Mouse (Mus musculus): ENCODE data around the gene Srpk3. TPM values are rescaled to one million over a fixed set of nuclear protein-coding genes. Genes with fewer than 3 reads are reported as not detected.

Srpk3 gene
- polyA plus RNA-seq, 1 experiment from 2014 or later = 1.9 TPM

DNA sequence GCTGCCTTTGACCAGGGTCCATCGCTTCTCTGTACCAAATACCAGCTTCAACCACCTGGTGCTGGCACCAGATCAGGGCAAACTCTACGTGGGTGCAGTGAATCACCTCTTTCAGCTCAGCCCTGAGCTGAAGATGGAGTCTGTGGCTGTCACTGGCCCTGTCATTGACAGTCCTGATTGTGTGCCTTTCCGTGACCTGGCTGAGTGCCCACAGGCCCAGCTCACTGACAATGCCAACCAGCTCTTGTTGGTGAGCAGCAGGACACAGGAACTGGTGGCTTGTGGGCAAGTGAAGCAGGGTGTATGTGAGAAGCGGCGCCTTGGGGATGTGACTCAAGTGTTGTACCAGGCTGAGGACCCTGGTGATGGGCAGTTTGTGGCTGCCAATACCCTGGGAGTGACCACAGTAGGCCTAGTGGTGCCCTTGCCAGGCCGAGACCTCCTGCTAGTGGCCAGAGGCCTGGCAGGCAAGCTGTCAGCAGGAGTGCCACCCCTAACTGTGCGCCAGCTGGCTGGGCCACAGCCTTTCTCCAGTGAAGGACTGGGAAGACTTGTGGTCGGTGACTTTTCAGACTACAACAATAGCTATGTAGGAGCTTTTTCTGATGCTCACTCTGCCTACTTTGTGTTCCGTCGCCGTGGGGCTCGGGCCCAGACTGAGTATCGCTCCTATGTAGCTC is 15.5 kb upstream of the Srpk3 start:
- Histone ChIP-seq H3K36me3 (ENCODE audit: control insufficient read depth, insufficient read depth, low read length) (no peaks in the 10 kb centered on the region), H3K27ac (ENCODE audit: low read depth, low read length) (no peak overlapping the region), H3K4me1 (ENCODE audit: control insufficient read depth, insufficient read depth, low read depth, low read length) (no peaks in the 10 kb centered on the region), H3K4me3 (ENCODE audit: low read length) (no peak overlapping the region), H3K9ac (ENCODE audit: low read depth, low read length) (no peak overlapping the region), H3K4me2 (ENCODE audit: low read length) (no peak overlapping the region), H3K9me3 (ENCODE audit: control insufficient read depth, low read length) (no peaks in the 10 kb centered on the region), H3K27me3 (replicated peaks; ENCODE audit: control insufficient read depth, insufficient read depth, low read length) (no peaks in the 10 kb centered on the region)
- peak; percentile 61; the same call in 1 of the 2 replicates for ATAC-seq
- WGBS = 81% methylated on average over 13 of the region's 13 CpGs

DNA sequence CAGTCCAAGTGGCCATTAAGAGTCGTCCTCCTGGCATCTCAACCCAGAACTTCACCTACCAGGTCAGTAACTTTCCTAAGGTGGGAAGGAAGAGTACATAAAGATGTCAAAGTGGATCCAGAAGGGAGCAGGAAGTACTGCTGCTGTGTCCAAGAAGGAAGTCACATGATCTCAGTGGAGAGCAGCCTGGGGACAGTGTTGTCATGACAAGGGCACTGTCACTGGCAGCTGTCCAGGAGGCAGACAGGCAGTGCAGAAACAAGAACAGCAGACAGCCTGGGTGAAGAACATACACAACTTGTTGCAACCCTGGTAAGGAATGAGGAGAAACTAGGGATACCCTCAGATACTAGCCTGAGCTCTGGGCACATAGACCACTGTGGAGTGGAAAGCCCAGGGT is 8.9 kb upstream of the Srpk3 start:
- no peaks in the 10 kb centered on the region for H3K36me3 ChIP-seq (ENCODE audit: control insufficient read depth, insufficient read depth, low read length)
- WGBS = 76% methylated on average over 1 of the region's 1 CpGs
- H3K4me3 ChIP-seq (ENCODE audit: low read length) = no peak overlapping the region
- H3K27me3 ChIP-seq (replicated peaks; ENCODE audit: control insufficient read depth, insufficient read depth, low read length) = no peaks in the 10 kb centered on the region
- H3K4me2 ChIP-seq (ENCODE audit: low read length) = no peak overlapping the region
- H3K27ac ChIP-seq (ENCODE audit: low read depth, low read length) = no peak overlapping the region
- H3K9me3 ChIP-seq (ENCODE audit: control insufficient read depth, low read length) = no peaks in the 10 kb centered on the region
- H3K4me1 ChIP-seq (ENCODE audit: control insufficient read depth, insufficient read depth, low read depth, low read length) = no peaks in the 10 kb centered on the region
- no peak overlapping the region for H3K9ac ChIP-seq (ENCODE audit: low read depth, low read length)
- 0 out of 2 replicates have a peak, but pooled peaks have one; percentile 54 for ATAC-seq

DNA sequence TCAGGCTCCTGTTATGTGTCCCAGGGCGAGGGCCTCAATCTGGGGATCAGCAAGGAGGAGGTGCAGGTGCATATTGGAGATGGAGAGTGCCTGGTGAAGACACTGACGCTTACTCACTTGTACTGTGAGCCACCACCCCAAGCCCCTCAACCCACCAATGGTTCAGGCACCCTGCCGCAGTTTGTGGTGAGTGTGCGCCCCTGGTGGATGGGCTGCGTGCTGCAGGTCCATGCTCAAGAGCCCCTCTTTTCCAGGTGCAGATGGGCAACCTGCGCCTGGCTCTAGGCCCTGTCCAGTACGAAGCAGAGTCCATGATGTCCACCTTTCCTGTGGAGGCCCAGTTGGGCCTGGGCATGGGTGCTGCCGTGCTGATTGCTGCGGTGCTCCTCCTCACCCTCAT is 6.9 kb upstream of the Srpk3 start:
- ATAC-seq = no peak
- Histone ChIP-seq H3K9ac (ENCODE audit: low read depth, low read length) (no peak overlapping the region), H3K36me3 (ENCODE audit: control insufficient read depth, insufficient read depth, low read length) (no peaks in the 10 kb centered on the region), H3K4me3 (ENCODE audit: low read length) (no peak overlapping the region), H3K4me1 (ENCODE audit: control insufficient read depth, insufficient read depth, low read depth, low read length) (no peaks in the 10 kb centered on the region), H3K27ac (ENCODE audit: low read depth, low read length) (no peak overlapping the region), H3K4me2 (ENCODE audit: low read length) (no peak overlapping the region), H3K27me3 (replicated peaks; ENCODE audit: control insufficient read depth, insufficient read depth, low read length) (no peaks in the 10 kb centered on the region), H3K9me3 (ENCODE audit: control insufficient read depth, low read length) (no peaks in the 10 kb centered on the region)
- WGBS = 67% methylated on average over 6 of the region's 9 CpGs

DNA sequence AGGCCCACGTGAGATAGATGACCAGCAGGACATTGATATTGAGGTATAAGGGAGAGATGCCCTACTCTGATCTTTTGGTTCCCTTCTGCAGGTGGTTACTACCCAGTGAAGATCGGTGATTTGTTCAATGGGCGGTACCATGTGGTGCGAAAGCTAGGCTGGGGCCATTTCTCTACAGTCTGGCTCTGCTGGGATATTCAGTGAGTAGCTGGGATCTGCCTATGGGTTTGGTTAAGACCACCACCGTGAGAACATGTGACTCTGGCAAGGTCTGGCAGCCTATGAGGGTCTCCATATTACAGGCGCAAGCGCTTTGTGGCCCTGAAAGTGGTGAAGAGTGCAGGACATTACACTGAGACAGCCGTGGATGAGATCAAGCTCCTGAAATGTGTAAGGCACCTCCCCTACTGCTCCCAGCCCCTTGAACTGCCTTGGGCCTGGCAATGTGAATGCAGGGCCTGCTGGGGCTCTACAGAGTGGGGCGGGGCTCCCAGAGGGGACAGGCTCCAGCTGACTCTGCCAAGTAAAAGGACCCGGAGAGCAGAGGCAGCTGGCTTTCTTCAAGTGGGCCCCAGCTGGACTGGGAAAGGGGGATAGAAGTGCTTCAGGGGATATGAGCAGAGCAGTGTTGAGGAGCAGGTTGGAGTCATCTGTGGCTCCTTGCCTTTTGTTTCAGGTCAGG is 738 bp downstream of the Srpk3 start:
- H3K36me3 ChIP-seq (ENCODE audit: control insufficient read depth, insufficient read depth, low read length) = peaks cover 8% of the 10 kb centered on the region; the same call in 1 of the 2 replicates
- 71% methylated on average over 10 of the region's 10 CpGs for WGBS
- H3K9ac ChIP-seq (ENCODE audit: low read depth, low read length) = no peak overlapping the region; the same call in 1 of the 2 replicates
- H3K27ac ChIP-seq (ENCODE audit: low read depth, low read length) = no peak overlapping the region
- no peaks in the 10 kb centered on the region for H3K27me3 ChIP-seq (replicated peaks; ENCODE audit: control insufficient read depth, insufficient read depth, low read length)
- no peak overlapping the region for H3K4me2 ChIP-seq (ENCODE audit: low read length)
- peak; percentile 21; the same call in 1 of the 2 replicates for ATAC-seq
- no peaks in the 10 kb centered on the region for H3K4me1 ChIP-seq (ENCODE audit: control insufficient read depth, insufficient read depth, low read depth, low read length)
- no peaks in the 10 kb centered on the region for H3K9me3 ChIP-seq (ENCODE audit: control insufficient read depth, low read length)
- no peak overlapping the region for H3K4me3 ChIP-seq (ENCODE audit: low read length)

GRCm38 (mm10) chrX:73782227-73782626 is 8.0 kb downstream of the Srpk3 start:
- Histone ChIP-seq H3K27ac (ENCODE audit: low read depth, low read length) (no peak overlapping the region), H3K36me3 (ENCODE audit: control insufficient read depth, insufficient read depth, low read length) (peaks cover 16% of the 10 kb centered on the region), H3K9ac (ENCODE audit: low read depth, low read length) (no peak overlapping the region), H3K9me3 (ENCODE audit: control insufficient read depth, low read length) (no peaks in the 10 kb centered on the region), H3K4me3 (ENCODE audit: low read length) (no peak overlapping the region), H3K4me1 (ENCODE audit: control insufficient read depth, insufficient read depth, low read depth, low read length) (peaks cover 12% of the 10 kb centered on the region), H3K4me2 (ENCODE audit: low read length) (no peak overlapping the region), H3K27me3 (replicated peaks; ENCODE audit: control insufficient read depth, insufficient read depth, low read length) (no peaks in the 10 kb centered on the region)
- WGBS = 81% methylated on average over 3 of the region's 3 CpGs
- ATAC-seq = no peak

DNA sequence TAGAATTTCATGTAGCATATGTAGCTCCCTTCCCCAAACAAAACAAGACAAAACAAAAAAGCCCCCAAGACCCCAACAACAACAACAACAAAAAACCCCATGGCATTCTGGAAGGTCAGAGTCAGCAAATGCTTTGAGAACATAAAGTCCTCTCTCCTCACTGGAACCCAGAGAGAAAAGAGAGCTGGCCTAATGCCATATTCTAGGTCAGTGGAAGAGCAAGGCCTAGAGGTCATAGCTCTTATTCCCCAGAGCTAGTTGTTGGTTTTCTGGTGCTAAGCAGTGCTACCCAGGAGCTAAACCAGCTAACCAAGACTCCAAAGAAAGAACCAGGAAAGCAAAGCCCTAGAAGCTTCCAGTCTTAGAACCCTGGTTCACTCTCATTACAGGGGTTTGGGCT is 11.5 kb downstream of the Srpk3 start:
- Histone ChIP-seq H3K27ac (ENCODE audit: low read depth, low read length) (no peak overlapping the region; the same call in 1 of the 2 replicates), H3K4me2 (ENCODE audit: low read length) (peak overlapping the region; percentile 70)
- ATAC-seq = no peak

GRCm38 (mm10) chrX:73786364-73787224 is 12.4 kb downstream of the Srpk3 start, which contains the start of the genes Idh3g and Ssr4:
Gene Idh3g, minus strand, starts transcription at chrX:73786897.
Gene Ssr4, plus strand, starts transcription at chrX:73787028.
- H3K27ac ChIP-seq (ENCODE audit: low read depth, low read length) = peak within 1 kb of the TSS; percentile 88
- H3K9ac ChIP-seq (ENCODE audit: low read depth, low read length) = peak within 1 kb of the TSS; percentile 73
- peak within 1 kb of the TSS; percentile 58 for H3K4me3 ChIP-seq (ENCODE audit: low read length)
- H3K27me3 ChIP-seq (replicated peaks; ENCODE audit: control insufficient read depth, insufficient read depth, low read length) = no peaks in the 10 kb centered on the region
- no peaks in the 10 kb centered on the region for H3K9me3 ChIP-seq (ENCODE audit: control insufficient read depth, low read length)
- peak within 1 kb of the TSS; percentile 70 for H3K4me2 ChIP-seq (ENCODE audit: low read length)
- 0 out of 2 replicates have a peak, but pooled peaks cover 2% of the 10 kb centered on the region for H3K36me3 ChIP-seq (ENCODE audit: control insufficient read depth, insufficient read depth, low read length)
- peak; percentile 97 for ATAC-seq
- 24% methylated on average over 42 of the region's 52 CpGs for WGBS
- peaks cover 19% of the 10 kb centered on the region for H3K4me1 ChIP-seq (ENCODE audit: control insufficient read depth, insufficient read depth, low read depth, low read length)

More for the DNA sequence above, 11.5 kb downstream of the Srpk3 start:
- H3K4me1 ChIP-seq (ENCODE audit: control insufficient read depth, insufficient read depth, low read depth, low read length) = peaks cover 19% of the 10 kb centered on the region
- H3K4me3 ChIP-seq (ENCODE audit: low read length) = peak overlapping the region; percentile 58
- no peaks in the 10 kb centered on the region for H3K27me3 ChIP-seq (replicated peaks; ENCODE audit: control insufficient read depth, insufficient read depth, low read length)
- peak overlapping the region; percentile 64 for H3K9ac ChIP-seq (ENCODE audit: low read depth, low read length)
- no peaks in the 10 kb centered on the region for H3K9me3 ChIP-seq (ENCODE audit: control insufficient read depth, low read length)
- H3K36me3 ChIP-seq (ENCODE audit: control insufficient read depth, insufficient read depth, low read length) = peaks cover 2% of the 10 kb centered on the region; the same call in 1 of the 2 replicates

DNA sequence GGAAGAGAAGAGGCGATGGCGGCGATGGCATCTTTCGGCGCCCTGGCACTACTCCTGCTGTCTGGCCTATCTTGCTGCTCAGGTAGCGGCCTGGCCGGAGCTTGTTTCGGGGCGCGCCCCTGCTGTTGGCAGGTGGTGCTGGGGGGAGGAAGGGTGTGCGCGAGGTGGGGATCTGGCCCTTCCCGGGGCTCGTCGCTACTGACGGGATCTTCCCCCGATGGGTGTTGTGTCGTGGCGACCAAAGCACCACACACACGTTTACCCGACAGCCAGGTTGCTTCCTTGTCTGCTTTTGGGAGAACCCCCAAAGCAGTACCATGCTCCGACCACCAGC is 13.0 kb downstream of the Srpk3 start:
- peak overlapping the region; percentile 58 for H3K4me3 ChIP-seq (ENCODE audit: low read length)
- H3K4me1 ChIP-seq (ENCODE audit: control insufficient read depth, insufficient read depth, low read depth, low read length) = peaks cover 19% of the 10 kb centered on the region
- H3K9ac ChIP-seq (ENCODE audit: low read depth, low read length) = peak overlapping the region; percentile 73
- H3K4me2 ChIP-seq (ENCODE audit: low read length) = peak overlapping the region; percentile 61
- H3K27me3 ChIP-seq (replicated peaks; ENCODE audit: control insufficient read depth, insufficient read depth, low read length) = no peaks in the 10 kb centered on the region
- WGBS = 9% methylated on average over 16 of the region's 22 CpGs
- no peaks in the 10 kb centered on the region for H3K9me3 ChIP-seq (ENCODE audit: control insufficient read depth, low read length)
- ATAC-seq = no peak; the same call in 1 of the 2 replicates
- 0 out of 2 replicates have a peak, but pooled peaks cover 2% of the 10 kb centered on the region for H3K36me3 ChIP-seq (ENCODE audit: control insufficient read depth, insufficient read depth, low read length)
- H3K27ac ChIP-seq (ENCODE audit: low read depth, low read length) = peak overlapping the region; percentile 60

Data from hindbrain, embryonic 16.5 days (tissue).